8 mouse cellular contexts compared by ENCODE assay signal in the genomic region with DNA sequence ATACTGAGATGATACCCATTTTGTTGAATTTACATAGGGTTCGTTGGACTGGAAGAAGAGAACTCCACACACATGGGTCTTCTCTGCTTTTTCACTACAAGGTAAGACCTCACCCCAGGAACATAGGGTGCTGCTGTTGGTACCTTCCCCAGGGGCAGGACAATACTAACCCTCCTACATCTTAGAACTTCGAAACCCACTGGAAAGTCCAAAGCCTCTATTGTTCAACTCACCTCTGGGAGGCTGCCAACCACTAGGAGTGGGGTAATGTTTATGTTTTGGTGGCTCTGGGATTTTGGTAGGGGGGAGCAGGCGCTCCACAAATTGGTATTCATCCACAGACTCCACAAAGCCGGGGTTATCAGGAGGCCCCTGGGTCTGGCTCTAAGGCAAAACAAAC. TPM values are rescaled to one million over a fixed set of nuclear protein-coding genes. Genes with fewer than 3 reads are reported as not detected.
DNase-seq lines count a peak whose midpoint lies in the region; ATAC-seq and TF ChIP-seq lines count a peak whose summit lies in the region.

No protein-coding gene starts in this region.

- H3K27ac ChIP-seq in lung, embryonic 16.5 days (ENCODE audit: low read length): no peak overlapping the region
- no peak overlapping the region for H3K27ac ChIP-seq in intestine, postnatal 0 days (ENCODE audit: low read depth, low read length)
- no peak overlapping the region for H3K27ac ChIP-seq in neural tube, embryonic 15.5 days (replicated peaks)

- 42% methylated on average over 4 of the region's 4 CpGs for WGBS in lung, embryonic 16.5 days
- WGBS in intestine, postnatal 0 days: 41% methylated on average over 4 of the region's 4 CpGs
- 58% methylated on average over 4 of the region's 4 CpGs for WGBS in neural tube, embryonic 15.5 days

- no peak for ATAC-seq in lung, embryonic 16.5 days (ENCODE audit: low read depth)
- no peak for ATAC-seq in intestine, postnatal 0 days
- no peak for ATAC-seq in neural tube, embryonic 15.5 days (ENCODE audit: low FRiP score)

- H3K4me3 ChIP-seq in lung, embryonic 16.5 days (ENCODE audit: low read length): peak overlapping the region; percentile 86
- peak overlapping the region; percentile 62 for H3K4me3 ChIP-seq in intestine, postnatal 0 days (ENCODE audit: low read depth, low read length)
- H3K4me3 ChIP-seq in neural tube, embryonic 15.5 days (replicated peaks): peak overlapping the region; percentile 91

- no peaks in the 10 kb centered on the region for H3K27me3 ChIP-seq in lung, embryonic 16.5 days (ENCODE audit: control insufficient read depth, insufficient read depth, low read depth, low read length)
- H3K27me3 ChIP-seq in intestine, postnatal 0 days (replicated peaks; ENCODE audit: control insufficient read depth, insufficient read depth, low read length): no peaks in the 10 kb centered on the region
- no peaks in the 10 kb centered on the region for H3K27me3 ChIP-seq in neural tube, embryonic 15.5 days (replicated peaks)

- DNase-seq in adrenal gland, postnatal 14 days: peak; percentile 9
- no peak for DNase-seq in adrenal gland, postnatal 36 days
- no peak for DNase-seq in lung, postnatal 4 days
- no peak for DNase-seq in c-Kit-positive CD71-positive TER-119-positive erythroid progenitor cells, embryonic 14.5 days (ENCODE audit: low spot score)
- DNase-seq in left cerebral cortex, adult 11 months (ENCODE audit: low spot score): no peak

- peak overlapping the region; percentile 89 for H3K9ac ChIP-seq in lung, embryonic 16.5 days (ENCODE audit: low read length)
- peak overlapping the region; percentile 63 for H3K9ac ChIP-seq in intestine, postnatal 0 days (ENCODE audit: low read depth, low read length)
- peak overlapping the region; percentile 91 for H3K9ac ChIP-seq in neural tube, embryonic 15.5 days (replicated peaks)

- no peaks in the 10 kb centered on the region for H3K9me3 ChIP-seq in lung, embryonic 16.5 days (ENCODE audit: control insufficient read depth, low read length)
- H3K9me3 ChIP-seq in intestine, postnatal 0 days (ENCODE audit: control insufficient read depth): no peaks in the 10 kb centered on the region
- no peaks in the 10 kb centered on the region for H3K9me3 ChIP-seq in neural tube, embryonic 15.5 days (replicated peaks)

- H3K4me1 ChIP-seq in lung, embryonic 16.5 days (replicated peaks; ENCODE audit: control insufficient read depth, insufficient read depth, low read length): peaks cover 14% of the 10 kb centered on the region
- peaks cover 4% of the 10 kb centered on the region; the same call in 1 of the 2 replicates for H3K4me1 ChIP-seq in intestine, postnatal 0 days (replicated peaks; ENCODE audit: control insufficient read depth, insufficient read depth, low read length)
- peaks cover 41% of the 10 kb centered on the region for H3K4me1 ChIP-seq in neural tube, embryonic 15.5 days

- peak overlapping the region; percentile 61 for H3K4me2 ChIP-seq in lung, embryonic 16.5 days (ENCODE audit: low read depth, low read length)
- peak overlapping the region; percentile 73 for H3K4me2 ChIP-seq in intestine, postnatal 0 days (replicated peaks; ENCODE audit: low read depth)
- H3K4me2 ChIP-seq in neural tube, embryonic 15.5 days: peak overlapping the region; percentile 78

- no peak for TF ChIP-seq CTCF in intestine, postnatal 0 days (IDR thresholded peaks at IDR 0.05; ENCODE audit: low read depth)

- H3K36me3 ChIP-seq in lung, embryonic 16.5 days (ENCODE audit: control insufficient read depth, insufficient read depth, low read length): peaks cover 39% of the 10 kb centered on the region
- H3K36me3 ChIP-seq in intestine, postnatal 0 days (ENCODE audit: control insufficient read depth, insufficient read depth): peaks cover 41% of the 10 kb centered on the region
- H3K36me3 ChIP-seq in neural tube, embryonic 15.5 days: peaks cover 50% of the 10 kb centered on the region

RNA-seq across cellular contexts. Expression of a gene that starts 0.9 kb away (rescaled TPM):
- 59.7 and 68.2 TPM in 2 replicates for total RNA-seq in adrenal gland, postnatal 14 days (2021)
- 10 to 100 TPM; 58.2 to 58.6 TPM for total RNA-seq in adrenal gland, postnatal 36 days (2021)
- polyA plus RNA-seq in lung, embryonic 16.5 days (2015; fragmentation: Nextera tagmentation; extraction: Ambion mirVana): 72.9 and 74.6 TPM in 2 replicates
- polyA plus RNA-seq in intestine, postnatal 0 days (2015; fragmentation: Nextera tagmentation; extraction: Ambion mirVana): 35.0 and 36.3 TPM in 2 replicates
- 60.1 and 66.9 TPM in 2 replicates for polyA plus RNA-seq in neural tube, embryonic 15.5 days (2015; fragmentation: Nextera tagmentation; extraction: Ambion mirVana)

RNA-seq across cellular contexts. Expression of a gene that starts 0.9 kb away (rescaled TPM):
- 956 and 1,133 TPM in 2 replicates for total RNA-seq in adrenal gland, postnatal 14 days (2021)
- 1,000 to 10,000 TPM; 1,081 to 1,082 TPM for total RNA-seq in adrenal gland, postnatal 36 days (2021)
- 757 and 774 TPM in 2 replicates for polyA plus RNA-seq in lung, embryonic 16.5 days (2015; fragmentation: Nextera tagmentation; extraction: Ambion mirVana)
- polyA plus RNA-seq in intestine, postnatal 0 days (2015; fragmentation: Nextera tagmentation; extraction: Ambion mirVana): 964 and 990 TPM in 2 replicates
- 522 and 591 TPM in 2 replicates for polyA plus RNA-seq in neural tube, embryonic 15.5 days (2015; fragmentation: Nextera tagmentation; extraction: Ambion mirVana)

RNA-seq across cellular contexts. Expression of a gene that starts 4.3 kb away (rescaled TPM):
- 24.9 and 25.3 TPM in 2 replicates for total RNA-seq in adrenal gland, postnatal 14 days (2021)
- total RNA-seq in adrenal gland, postnatal 36 days (2021): 10 to 100 TPM; 29.7 to 34.8 TPM
- 26.2 and 28.6 TPM in 2 replicates for polyA plus RNA-seq in lung, embryonic 16.5 days (2015; fragmentation: Nextera tagmentation; extraction: Ambion mirVana)
- polyA plus RNA-seq in intestine, postnatal 0 days (2015; fragmentation: Nextera tagmentation; extraction: Ambion mirVana): 30.8 and 33.3 TPM in 2 replicates
- 30.4 and 31.2 TPM in 2 replicates for polyA plus RNA-seq in neural tube, embryonic 15.5 days (2015; fragmentation: Nextera tagmentation; extraction: Ambion mirVana)

RNA-seq across cellular contexts. Expression of a gene that starts 10.3 kb away (rescaled TPM):
- 53.2 and 54.8 TPM in 2 replicates for total RNA-seq in adrenal gland, postnatal 14 days (2021)
- total RNA-seq in adrenal gland, postnatal 36 days (2021): 10 to 100 TPM; 57.5 to 61.2 TPM
- polyA plus RNA-seq in lung, embryonic 16.5 days (2015; fragmentation: Nextera tagmentation; extraction: Ambion mirVana): 27.7 and 31.7 TPM in 2 replicates
- polyA plus RNA-seq in intestine, postnatal 0 days (2015; fragmentation: Nextera tagmentation; extraction: Ambion mirVana): 17.7 and 21.3 TPM in 2 replicates
- polyA plus RNA-seq in neural tube, embryonic 15.5 days (2015; fragmentation: Nextera tagmentation; extraction: Ambion mirVana): 31.4 and 34.3 TPM in 2 replicates

RNA-seq across cellular contexts. Expression of a gene that starts 11.5 kb away (rescaled TPM):
- 9.5 and 19.3 TPM in 2 replicates for total RNA-seq in adrenal gland, postnatal 14 days (2021)
- 10 to 100 TPM; 22.9 to 42.0 TPM for total RNA-seq in adrenal gland, postnatal 36 days (2021)
- 12.1 and 19.6 TPM in 2 replicates for polyA plus RNA-seq in lung, embryonic 16.5 days (2015; fragmentation: Nextera tagmentation; extraction: Ambion mirVana)
- polyA plus RNA-seq in intestine, postnatal 0 days (2015; fragmentation: Nextera tagmentation; extraction: Ambion mirVana): 13.4 and 17.5 TPM in 2 replicates
- polyA plus RNA-seq in neural tube, embryonic 15.5 days (2015; fragmentation: Nextera tagmentation; extraction: Ambion mirVana): 51.2 and 61.6 TPM in 2 replicates
